Mouse (Mus musculus) liver, adult 2 months (tissue): Measurements from ENCODE around the gene Cnp.

Source experiments
- CTCF ChIP-seq: fragments of 200-500 bp; IDR thresholded peaks from 2 replicates; pipeline ENCODE4 v1.5.1; 2011; ENCODE audit warnings: low read depth, low read length, control low read depth
- POLR2A ChIP-seq: fragments of 200-500 bp; IDR thresholded peaks from 2 replicates; pipeline ENCODE4 v1.6.1; 2011; ENCODE audit warnings: low read length, control low read depth; ENCODE audit not compliant: insufficient read depth; ENCODE audit errors: extremely low read depth

DNA sequence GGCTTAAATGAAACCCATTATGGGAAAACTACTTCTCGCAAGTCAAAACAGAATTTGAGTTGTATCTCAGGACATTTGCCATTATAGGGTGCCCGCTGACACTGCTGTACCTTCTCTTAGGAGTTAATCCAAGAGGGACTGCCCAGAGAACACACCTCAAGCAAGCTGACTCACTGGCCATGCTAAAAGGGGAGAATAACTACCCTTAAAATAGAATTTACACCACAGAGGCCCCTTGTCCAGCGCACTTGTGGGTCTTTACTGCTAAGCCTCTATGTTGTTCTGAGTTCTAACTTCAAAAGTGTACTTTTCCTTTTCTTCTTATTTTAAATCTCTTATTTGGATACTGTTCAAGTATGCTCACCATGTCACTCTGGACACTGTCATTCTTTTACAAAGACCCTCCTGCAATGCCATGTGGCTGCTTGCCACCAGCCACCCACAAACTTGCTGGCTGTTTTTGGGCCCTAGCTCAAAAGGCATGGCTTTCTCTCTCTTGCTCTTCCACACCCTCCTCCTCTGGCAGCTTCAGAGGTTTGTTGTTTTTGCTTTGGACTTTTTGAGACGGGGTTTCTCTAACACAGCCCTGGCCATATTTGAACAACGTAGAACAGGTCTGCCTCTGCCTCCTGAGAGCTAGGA is 34.8 kb downstream of the Cnp start:
- TF ChIP-seq CTCF (no peak), POLR2A (no peak)
